Mouse (Mus musculus): ENCODE measurements around the gene Lin7b.

DNA sequence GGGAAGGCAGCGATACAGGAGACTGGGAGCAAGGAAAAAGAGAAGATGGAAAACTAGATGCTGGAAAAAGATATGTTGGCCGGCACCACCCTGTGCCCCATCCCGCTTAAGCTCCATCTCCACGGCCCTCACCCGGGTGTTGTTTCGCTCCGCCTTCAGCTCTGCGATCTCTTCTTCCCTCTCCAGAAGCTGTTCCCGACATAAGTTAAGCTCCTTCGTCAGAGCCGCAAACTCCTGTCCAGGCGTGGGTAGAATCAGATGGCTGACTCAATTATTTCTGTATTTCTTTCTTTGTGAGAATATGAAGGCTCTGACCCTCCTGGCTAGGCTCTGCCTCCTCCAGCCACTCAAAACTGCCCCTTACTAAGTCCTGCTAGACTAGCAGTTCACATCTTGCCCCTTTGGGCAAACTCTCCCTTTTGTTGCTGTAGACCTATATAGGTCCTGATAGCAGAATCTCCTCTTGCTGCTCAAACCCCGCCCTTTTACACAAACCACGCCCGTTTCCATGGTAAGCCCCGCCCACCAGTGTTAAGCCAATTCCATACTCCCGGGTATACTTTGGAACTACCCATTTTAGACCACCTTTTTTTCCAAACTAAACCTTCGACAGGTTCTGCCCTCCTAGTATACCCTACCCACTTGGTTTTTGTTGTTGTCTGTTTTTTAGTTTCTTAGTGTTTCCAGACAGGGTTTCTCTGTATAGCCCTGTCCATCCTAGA lies 9.8 kb downstream of the Lin7b start:
- TF ChIP-seq CTCF (conservative IDR thresholded peaks at IDR 0.05; ENCODE audit: insufficient read depth, insufficient read length, low read depth, low read length), result no peak
- no peak for TF ChIP-seq POLR2A (IDR thresholded peaks at IDR 0.05; ENCODE audit: low read depth, low read length)
